Mouse (Mus musculus) heart, adult 2 months (tissue): ENCODE measurements at regions not wholly inside any gene's neighbourhood (a gene's known extent, or its start where the extent isn't known, plus 50 kb on each side); places are given as distances from the start of the nearest gene placed in this dataset.

ENCODE experiments used
- DNase-seq, 2 experiments: peaks; one replicate each; pipeline ENCODE4 v3.0.0; 2021
- H3K27ac ChIP-seq: fragments of 200-600 bp; 2 replicates; pipeline ENCODE4 v1.8.1; 2022
- H3K27me3 ChIP-seq: fragments of 200-500 bp; 2 replicates; pipeline ENCODE4 v1.6.1; 2012; ENCODE audit warnings: mild to moderate bottlenecking, low read length, inconsistent platforms, mixed read lengths; ENCODE audit not compliant: control insufficient read depth, insufficient read depth
- H3K36me3 ChIP-seq: fragments of 200-500 bp; 2 replicates; pipeline ENCODE4 v1.6.1; 2012; ENCODE audit warnings: low read length, inconsistent platforms; ENCODE audit not compliant: control insufficient read depth, insufficient read depth
- H3K4me1 ChIP-seq: fragments of 200-500 bp; 2 replicates; pipeline ENCODE4 v1.6.1; 2011; ENCODE audit warnings: low read length; ENCODE audit not compliant: control insufficient read depth, insufficient read depth
- H3K4me3 ChIP-seq: fragments of 200-600 bp; 2 replicates; pipeline ENCODE4 v1.8.1; 2022
- H3K79me2 ChIP-seq: fragments of 200-500 bp; replicated peaks from 2 replicates; pipeline ENCODE4 v1.6.1; 2012; ENCODE audit warnings: mild to moderate bottlenecking, inconsistent platforms, low read length, moderate library complexity, mixed read lengths; ENCODE audit not compliant: control insufficient read depth, insufficient read depth
- H3K9ac ChIP-seq: fragments of 200-500 bp; 2 replicates; pipeline ENCODE4 v1.6.1; 2012; ENCODE audit warnings: low read depth, mild to moderate bottlenecking, control low read depth, inconsistent platforms, low read length, mixed read lengths
- CTCF ChIP-seq: fragments of 200-600 bp; IDR thresholded peaks from 2 replicates; pipeline ENCODE4 v1.8.1; 2022; ENCODE audit warnings: antibody characterized with exemption, mild to moderate bottlenecking, moderate library complexity
- EP300 ChIP-seq: fragments of 200-500 bp; IDR thresholded peaks from 2 replicates; pipeline ENCODE4 v1.6.1; 2011; ENCODE audit warnings: low read depth, low read length, control low read depth; ENCODE audit not compliant: insufficient read depth
- POLR2A ChIP-seq: fragments of 200-500 bp; IDR thresholded peaks from 2 replicates; pipeline ENCODE4 v1.6.1; 2011; ENCODE audit warnings: mild to moderate bottlenecking, low read depth, low read length, control low read depth; ENCODE audit not compliant: insufficient read depth
- WGBS: fragments of 180-500 bp; shearing (Covaris S2); methylation state at CpG from one replicate; pipeline ENCODE4 v1.1.7; 2018; 5-methylcytosine and 5-hydroxymethylcytosine counted together
- intact Hi-C: fragments of 180-260 bp; cut with DNase I; formaldehyde crosslinking; loops from one replicate; pipeline ENCODE4 v1.15.1; 2025

- Histone ChIP-seq H3K27me3 (no peaks in the 10 kb centered on the region), H3K4me1 (no peaks in the 10 kb centered on the region), H3K79me2 (no peaks in the 10 kb centered on the region), H3K36me3 (no peaks in the 10 kb centered on the region), H3K27ac (no peak overlapping the region), H3K4me3 (no peak overlapping the region), H3K9ac (no peak overlapping the region)
- intact Hi-C loops: no loop called here
- DNase-seq: no peak
- WGBS: 34% methylated on average over 2 of the region's 2 CpGs
- TF ChIP-seq POLR2A (no peak), CTCF (no peak), EP300 (no peak)
Observed at GRCm38 (mm10) chr12:10135915-10136314, 233.9 kb upstream of the Nt5c1b start.

DNA sequence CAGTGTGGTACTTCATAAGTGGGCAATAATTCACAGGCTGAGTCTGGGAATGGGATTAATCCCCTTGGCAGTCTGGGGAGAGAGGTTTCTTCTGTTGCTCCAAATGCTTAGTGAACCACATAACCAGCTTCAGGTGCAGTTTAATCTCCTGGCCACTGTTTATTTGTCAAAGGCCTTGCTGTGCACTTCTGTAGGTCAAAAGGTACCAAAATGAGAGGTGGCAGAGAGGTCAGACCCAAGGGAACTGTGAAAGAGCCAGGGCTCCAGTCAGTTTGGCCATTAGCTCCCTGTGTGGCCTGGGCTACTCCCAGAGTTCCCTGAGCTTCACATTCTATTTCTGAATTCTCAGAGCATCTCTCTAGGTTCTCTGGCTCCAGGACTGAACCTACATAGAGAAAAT, 229.6 kb upstream of the Nt5c1b start:
- no peak for TF ChIP-seq CTCF
- H3K79me2 ChIP-seq: no peaks in the 10 kb centered on the region
- no peak overlapping the region for H3K4me3 ChIP-seq
- no peaks in the 10 kb centered on the region for H3K4me1 ChIP-seq
- no peaks in the 10 kb centered on the region for H3K36me3 ChIP-seq
- no peak overlapping the region for H3K27ac ChIP-seq
- intact Hi-C loops: no loop called here
- no peaks in the 10 kb centered on the region for H3K27me3 ChIP-seq
- H3K9ac ChIP-seq: no peak overlapping the region
- no peak for DNase-seq

DNA sequence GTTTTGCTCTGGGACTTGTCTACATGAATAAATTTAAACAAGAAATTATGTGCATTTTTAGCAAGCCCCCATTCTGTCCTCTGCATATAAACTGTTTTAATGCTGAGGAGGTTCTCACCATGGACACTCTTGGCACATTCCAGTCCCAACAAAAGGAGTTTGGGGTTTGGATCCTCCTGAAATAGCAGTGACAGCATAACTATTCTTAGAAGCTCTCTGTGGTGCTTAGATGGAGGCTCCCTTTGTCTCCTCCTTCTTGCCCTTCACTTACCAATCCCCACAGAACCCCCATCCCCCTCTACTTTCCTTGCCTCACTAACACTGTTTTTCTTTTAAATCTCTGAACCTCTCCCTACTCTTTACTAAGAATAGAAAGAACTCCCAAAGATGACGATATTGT, 208.9 kb upstream of the Nt5c1b start:
- H3K79me2 ChIP-seq: no peaks in the 10 kb centered on the region
- H3K9ac ChIP-seq: no peak overlapping the region
- no peaks in the 10 kb centered on the region for H3K36me3 ChIP-seq
- no peak overlapping the region for H3K27ac ChIP-seq
- TF ChIP-seq CTCF (no peak), POLR2A (no peak), EP300 (no peak)
- H3K4me3 ChIP-seq: no peak overlapping the region
- no peaks in the 10 kb centered on the region for H3K4me1 ChIP-seq
- intact Hi-C loops: no loop called here
- WGBS: 23% methylated on average over 1 of the region's 1 CpGs
- no peaks in the 10 kb centered on the region for H3K27me3 ChIP-seq
- no peak for DNase-seq

GRCm38 (mm10) chr12:10168042-10168441, 201.7 kb upstream of the Nt5c1b start:
- H3K79me2 ChIP-seq: no peaks in the 10 kb centered on the region
- no peak for TF ChIP-seq POLR2A
- no peak for TF ChIP-seq CTCF
- TF ChIP-seq EP300: no peak
- no peaks in the 10 kb centered on the region for H3K36me3 ChIP-seq
- H3K9ac ChIP-seq: no peak overlapping the region
- no peak for DNase-seq
- H3K4me1 ChIP-seq: no peaks in the 10 kb centered on the region
- H3K27me3 ChIP-seq: no peaks in the 10 kb centered on the region
- no peak overlapping the region for H3K4me3 ChIP-seq
- intact Hi-C loops: no loop called here
- no peak overlapping the region for H3K27ac ChIP-seq

GRCm38 (mm10) chr12:10168581-10168980, 201.2 kb upstream of the Nt5c1b start:
- Histone ChIP-seq H3K9ac (no peak overlapping the region), H3K36me3 (no peaks in the 10 kb centered on the region), H3K79me2 (no peaks in the 10 kb centered on the region), H3K27me3 (no peaks in the 10 kb centered on the region), H3K4me1 (no peaks in the 10 kb centered on the region), H3K27ac (no peak overlapping the region), H3K4me3 (no peak overlapping the region)
- no peak for TF ChIP-seq POLR2A
- no peak for TF ChIP-seq EP300
- no peak for TF ChIP-seq CTCF
- intact Hi-C loops: no loop called here
- no peak for DNase-seq

- Histone ChIP-seq H3K27me3 (no peaks in the 10 kb centered on the region), H3K27ac (no peak overlapping the region), H3K4me3 (no peak overlapping the region), H3K4me1 (no peaks in the 10 kb centered on the region), H3K79me2 (no peaks in the 10 kb centered on the region), H3K36me3 (no peaks in the 10 kb centered on the region), H3K9ac (no peak overlapping the region)
- 91% methylated on average over 4 of the region's 4 CpGs for WGBS
- intact Hi-C loops: no loop called here
- no peak for DNase-seq
- TF ChIP-seq EP300 (no peak), POLR2A (no peak), CTCF (no peak)
Observed at GRCm38 (mm10) chr12:10178718-10179117, 191.1 kb upstream of the Nt5c1b start.

DNA sequence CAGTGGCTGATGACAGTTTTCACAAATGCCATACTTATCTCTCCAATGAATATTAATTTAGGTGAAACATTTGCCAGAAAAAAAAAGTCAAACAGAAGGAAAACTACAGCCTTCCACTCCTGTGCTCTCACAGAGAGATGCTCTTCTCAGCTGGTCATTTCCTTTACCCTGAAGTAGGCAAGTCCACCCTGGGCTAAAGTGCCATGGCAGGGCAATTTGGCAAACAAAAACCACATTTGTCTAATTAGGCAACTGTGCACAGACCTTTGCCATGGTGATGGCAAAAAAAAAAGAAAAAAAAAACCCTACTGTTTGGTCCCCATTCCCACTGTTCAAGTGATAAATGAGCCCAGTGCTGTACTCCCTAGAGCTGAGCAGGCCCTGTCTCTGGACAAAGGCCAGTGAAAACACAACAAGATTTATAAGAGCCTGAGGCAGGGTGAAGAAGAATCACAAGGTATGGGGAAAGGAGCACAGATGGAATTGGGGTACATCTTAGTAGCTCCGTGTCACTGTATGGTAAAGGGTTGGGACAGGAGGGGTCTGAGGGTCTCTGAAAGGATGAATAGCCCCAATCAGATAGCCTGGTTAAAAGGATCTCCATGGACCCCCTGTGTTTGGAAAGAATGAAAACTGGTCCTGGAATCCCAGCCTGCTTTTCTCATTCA, 190.5 kb upstream of the Nt5c1b start:
- Histone ChIP-seq H3K4me1 (no peaks in the 10 kb centered on the region), H3K4me3 (no peak overlapping the region), H3K27me3 (no peaks in the 10 kb centered on the region), H3K9ac (no peak overlapping the region), H3K27ac (no peak overlapping the region), H3K79me2 (no peaks in the 10 kb centered on the region), H3K36me3 (no peaks in the 10 kb centered on the region)
- no peak for TF ChIP-seq POLR2A
- TF ChIP-seq EP300: no peak
- TF ChIP-seq CTCF: no peak
- DNase-seq: no peak
- WGBS: 73% methylated on average over 1 of the region's 1 CpGs
- intact Hi-C loops: no loop called here
